Mouse (Mus musculus): ENCODE measurements around the gene D5Ertd577e. TPM values are rescaled to one million over a fixed set of nuclear protein-coding genes. Genes with fewer than 3 reads are reported as not detected.
"Not testable (repeated sequence)": the region's sequence is repeated elsewhere in the genome, so short reads cannot be mapped to it uniquely, and the experiment has no call there.

D5Ertd577e gene
- polyA plus RNA-seq (2011; ENCODE audit: insufficient read depth, insufficient read length, low replicate concordance, missing spikeins), result not detected in 2 replicates

GRCm38 (mm10) chr5:95456506-95456905, at the start of gene D5Ertd577e:
Gene D5Ertd577e, plus strand, starts transcription at chr5:95456806.
- not testable (repeated sequence) for H3K4me3 ChIP-seq (replicated peaks; ENCODE audit: control insufficient read depth, low read depth, low read length); H3K4me1 ChIP-seq (ENCODE audit: control insufficient read depth, insufficient read depth, low read length); H3K27ac ChIP-seq (ENCODE audit: control insufficient read depth, insufficient read depth, low read depth, low read length, poor library complexity)
- WGBS, result 10% methylated on average over 1 of the region's 1 CpGs

GRCm38 (mm10) chr5:95510458-95510857, 53.9 kb downstream of the D5Ertd577e start, which contains the start of gene Gm3286:
Gene Gm3286, plus strand, starts transcription at chr5:95510758.
- not testable (repeated sequence) for H3K4me3 ChIP-seq (replicated peaks; ENCODE audit: control insufficient read depth, low read depth, low read length); H3K4me1 ChIP-seq (ENCODE audit: control insufficient read depth, insufficient read depth, low read length); H3K27ac ChIP-seq (ENCODE audit: control insufficient read depth, insufficient read depth, low read depth, low read length, poor library complexity)

Other genes with a start within 250 kb of the D5Ertd577e start
- gene Gm10424, start 184.0 kb upstream of the D5Ertd577e start, polyA plus RNA-seq (2011; ENCODE audit: insufficient read depth, insufficient read length, low replicate concordance, missing spikeins), result not detected in 2 replicates
- gene Gm3259, start 150.9 kb upstream of the D5Ertd577e start, polyA plus RNA-seq (2011; ENCODE audit: insufficient read depth, insufficient read length, low replicate concordance, missing spikeins), result not detected in 2 replicates
- not detected in 2 replicates for gene Gm3286, start 54.0 kb downstream of the D5Ertd577e start, polyA plus RNA-seq (2011; ENCODE audit: insufficient read depth, insufficient read length, low replicate concordance, missing spikeins)
- gene Gm7971, start 138.1 kb downstream of the D5Ertd577e start, polyA plus RNA-seq (2011; ENCODE audit: insufficient read depth, insufficient read length, low replicate concordance, missing spikeins), result not detected in 2 replicates

All from bone marrow, adult 2 months (tissue).